Mouse (Mus musculus) urinary bladder, adult 2 months (tissue): ENCODE results near the gene Gm8267. TPM values are rescaled to one million over a fixed set of nuclear protein-coding genes. Genes with fewer than 3 reads are reported as not detected.
"Not testable (repeated sequence)": the region's sequence is repeated elsewhere in the genome, so short reads cannot be mapped to it uniquely, and the experiment has no call there.

Source experiments
- DNase-seq: peaks from one replicate; pipeline ENCODE4 v3.0.0; 2022; ENCODE audit warnings: low spot score
- polyA plus RNA-seq: library from polyadenylated mRNA; depleted of rRNA; stranded (reverse); fragments of >200 nt; gene quantifications from 2 replicates; pipeline ENCODE4 v1.2.3, GENCODE M21; 2012; rRNA removed

The Gm8267 gene
- not detected in 2 replicates for polyA plus RNA-seq

- DNase-seq = no peak
These were observed at the start of gene Gm8267 for GRCm38 (mm10) chr14:44750240-44750639. Gene Gm8267 (minus strand): TSS chr14:44750340.

GRCm38 (mm10) chr14:44789537-44790382 lies 39.6 kb upstream of the Gm8267 start:
- not testable (repeated sequence) for DNase-seq

DNA sequence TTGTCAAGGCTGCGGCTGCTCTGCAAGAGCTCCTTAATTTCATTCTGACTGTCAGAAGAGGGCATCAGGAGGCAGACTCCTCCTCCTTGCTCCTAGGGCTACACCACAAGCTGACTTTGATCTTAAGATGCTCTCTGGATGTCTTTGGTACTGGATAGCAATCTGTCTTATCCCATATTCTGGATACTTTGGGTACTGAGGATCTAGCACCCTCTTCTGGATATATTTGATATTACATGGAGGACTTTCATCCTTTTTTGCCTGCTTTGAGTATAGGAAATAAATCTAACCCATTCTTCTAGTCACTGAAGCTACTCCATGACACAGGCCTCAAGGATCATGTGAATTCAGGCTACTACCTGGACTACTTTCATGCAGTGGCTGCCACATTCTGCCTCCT lies 7.4 kb downstream of the Gm8267 start:
- not testable (repeated sequence) for DNase-seq

DNA sequence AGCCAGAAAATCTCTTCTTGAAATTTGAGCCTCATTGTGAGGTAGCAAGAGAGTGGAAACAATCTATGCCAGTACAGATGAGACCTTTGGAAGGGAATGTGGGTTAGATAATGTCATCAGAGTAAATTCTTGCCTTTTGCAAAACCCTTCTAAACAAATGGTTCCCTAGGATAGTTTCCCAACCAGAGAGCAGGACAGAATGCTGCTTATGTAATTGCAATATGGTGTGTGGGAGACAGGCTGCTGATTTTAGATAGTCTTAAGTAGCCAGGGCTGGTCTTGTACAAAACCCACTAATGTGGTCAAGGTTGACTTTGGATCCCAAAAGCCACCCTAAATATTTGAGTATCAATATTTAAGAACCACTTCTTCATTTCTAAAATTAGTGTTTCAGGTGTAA lies 19.4 kb downstream of the Gm8267 start:
- DNase-seq = not testable (repeated sequence)

- DNase-seq = not testable (repeated sequence)
These were observed 43.8 kb downstream of the Gm8267 start, which contains the start of gene Gm8257 for GRCm38 (mm10) chr14:44706356-44706755. Gene Gm8257 (minus strand): TSS chr14:44706456.

Other genes with a start within 250 kb of the Gm8267 start
- gene Gm17093, start 232.1 kb downstream of the Gm8267 start, polyA plus RNA-seq = not detected in 2 replicates
- not detected in 2 replicates for gene Gm8247, start 167.2 kb downstream of the Gm8267 start, polyA plus RNA-seq
- not detected in 2 replicates for gene Gm5624, start 122.4 kb downstream of the Gm8267 start, polyA plus RNA-seq
- not detected in 2 replicates for gene Gm8257, start 43.9 kb downstream of the Gm8267 start, polyA plus RNA-seq
- 0.07 TPM in 2 replicates for gene Ptgdr, start 109.0 kb upstream of the Gm8267 start, polyA plus RNA-seq
- 2.3 and 2.8 TPM in 2 replicates for gene Ptger2, start 237.9 kb upstream of the Gm8267 start, polyA plus RNA-seq